Mouse (Mus musculus) hindbrain, embryonic 10.5 days (tissue): ENCODE data around the gene Atf7ip2. TPM values are rescaled to one million over a fixed set of nuclear protein-coding genes. Genes with fewer than 3 reads are reported as not detected.
"Not testable (repeated sequence)": the region's sequence is repeated elsewhere in the genome, so short reads cannot be mapped to it uniquely, and the experiment has no call there.

Experiments
- DNase-seq: peaks from one replicate; pipeline ENCODE4 v3.0.0-alpha.2; 2017; ENCODE audit warnings: low spot score
- H3K27ac ChIP-seq: fragments of 300-500 bp; sonication (generic); 2 replicates; pipeline ENCODE4 v1.5.1; 2016; ENCODE audit warnings: mild to moderate bottlenecking, moderate library complexity
- H3K27me3 ChIP-seq: fragments of 300-500 bp; sonication (generic); 2 replicates; pipeline ENCODE4 v1.6.1; 2016; ENCODE audit warnings: mild to moderate bottlenecking; ENCODE audit not compliant: poor library complexity, insufficient read depth, severe bottlenecking
- H3K36me3 ChIP-seq: fragments of 300-500 bp; sonication (generic); 2 replicates; pipeline ENCODE4 v1.6.1; 2016; ENCODE audit warnings: mild to moderate bottlenecking, moderate library complexity
- H3K4me1 ChIP-seq: fragments of 300-500 bp; sonication (generic); replicated peaks from 2 replicates; pipeline ENCODE4 v1.6.1; 2016; ENCODE audit warnings: mild to moderate bottlenecking
- H3K4me3 ChIP-seq: fragments of 300-500 bp; sonication (generic); 2 replicates; pipeline ENCODE4 v1.5.1; 2016; ENCODE audit warnings: mild to moderate bottlenecking, moderate library complexity
- H3K9me3 ChIP-seq: fragments of 300-500 bp; sonication (generic); 2 replicates; pipeline ENCODE4 v1.6.1; 2016; ENCODE audit warnings: mild to moderate bottlenecking, moderate library complexity
- WGBS: fragments of 180-500 bp; shearing (Covaris S2); methylation state at CpG from one replicate; pipeline ENCODE4 v1.1.7; 2016; 5-methylcytosine and 5-hydroxymethylcytosine counted together
- polyA plus RNA-seq: library from polyadenylated mRNA; unstranded; fragments of >200 nt; fragmentation: Nextera tagmentation; extraction: Ambion mirVana; gene quantifications from 2 replicates; pipeline ENCODE4 v1.2.1, GENCODE M21; 2016

Atf7ip2 gene
- polyA plus RNA-seq = 0.95 and 1.2 TPM in 2 replicates

GRCm38 (mm10) chr16:10192679-10193506, at the start of gene Atf7ip2:
Atf7ip2 (plus strand) TSS chr16:10192712.
- no peaks in the 10 kb centered on the region for H3K36me3 ChIP-seq
- peaks cover 9% of the 10 kb centered on the region for H3K4me1 ChIP-seq
- peak within 1 kb of the TSS; percentile 69 for H3K4me3 ChIP-seq
- H3K27me3 ChIP-seq = peaks cover 4% of the 10 kb centered on the region; the same call in 1 of the 2 replicates
- peaks cover 7% of the 10 kb centered on the region for H3K9me3 ChIP-seq
- peak within 1 kb of the TSS; percentile 82 for H3K27ac ChIP-seq
- DNase-seq = peak; percentile 91
- under 1% methylated on average over 63 of the region's 63 CpGs for WGBS

- H3K4me1 ChIP-seq = no peaks in the 10 kb centered on the region
- 90% methylated on average over 2 of the region's 2 CpGs for WGBS
- no peak overlapping the region for H3K4me3 ChIP-seq
- DNase-seq = no peak
- H3K36me3 ChIP-seq = no peaks in the 10 kb centered on the region
- no peaks in the 10 kb centered on the region for H3K9me3 ChIP-seq
- H3K27ac ChIP-seq = no peak overlapping the region
- H3K27me3 ChIP-seq = no peaks in the 10 kb centered on the region
Observed at GRCm38 (mm10) chr16:10143166-10143565, 49.3 kb upstream of the Atf7ip2 start.

DNA sequence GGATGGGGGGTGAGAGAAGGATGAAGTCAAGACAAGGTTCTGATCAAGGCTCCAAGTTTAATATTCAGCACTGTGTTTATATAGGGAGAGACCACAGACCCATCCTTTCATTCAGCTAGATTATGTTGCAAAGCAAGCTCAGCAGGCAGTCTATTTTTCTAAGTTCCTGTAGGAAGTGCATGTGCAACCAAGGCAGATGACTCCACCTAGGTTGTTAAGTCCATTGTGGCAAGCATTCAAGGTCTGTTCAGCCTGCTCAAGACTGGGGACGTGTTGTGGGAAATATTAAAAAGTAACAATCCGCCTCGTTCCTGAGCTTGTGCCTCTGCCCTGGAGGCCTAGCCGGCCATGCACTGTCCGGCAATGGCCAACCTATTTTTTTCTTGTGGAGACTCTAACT, 45.1 kb upstream of the Atf7ip2 start:
- WGBS = 92% methylated on average over 5 of the region's 5 CpGs
- no peaks in the 10 kb centered on the region for H3K4me1 ChIP-seq
- H3K27ac ChIP-seq = no peak overlapping the region
- H3K9me3 ChIP-seq = no peaks in the 10 kb centered on the region
- H3K4me3 ChIP-seq = no peak overlapping the region
- no peaks in the 10 kb centered on the region for H3K36me3 ChIP-seq
- no peaks in the 10 kb centered on the region for H3K27me3 ChIP-seq
- DNase-seq = no peak

DNA sequence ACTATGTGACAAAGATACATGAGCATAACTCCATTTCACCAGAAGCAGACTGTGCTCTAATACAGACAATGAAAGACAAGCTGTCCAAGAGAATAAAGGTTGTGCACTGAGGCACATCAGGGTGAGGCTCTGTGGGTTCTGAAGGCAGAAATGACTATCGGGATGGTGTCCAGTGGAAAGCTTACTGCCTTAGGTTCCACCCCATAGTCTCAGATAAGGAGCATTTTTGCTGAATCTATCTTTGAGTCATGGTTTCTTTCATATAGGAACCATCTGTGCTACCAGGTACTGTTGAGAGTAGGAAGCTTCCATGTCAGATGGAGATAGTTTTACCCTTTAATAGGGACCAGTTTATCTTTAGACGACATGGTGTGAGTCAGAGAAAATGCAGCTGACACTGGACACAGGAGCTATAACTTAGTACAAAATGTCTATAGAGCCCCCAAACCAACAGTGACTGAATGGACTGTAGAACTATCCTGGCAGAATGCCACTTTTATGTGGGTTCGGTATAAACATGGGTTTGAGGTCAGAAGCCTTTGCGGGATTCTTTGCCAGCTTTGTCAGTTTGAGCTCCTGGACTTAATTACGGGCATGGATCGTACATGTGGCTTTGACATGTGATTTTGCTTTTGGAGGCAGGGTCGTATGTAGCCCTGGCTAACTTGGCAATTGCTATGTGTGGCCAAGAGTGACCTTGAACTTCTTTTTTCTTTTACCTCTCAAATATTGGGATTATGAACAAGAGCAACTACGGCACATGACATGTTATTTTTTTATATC, 23.2 kb upstream of the Atf7ip2 start:
- no peak overlapping the region for H3K27ac ChIP-seq
- H3K27me3 ChIP-seq = no peaks in the 10 kb centered on the region
- WGBS = 90% methylated on average over 8 of the region's 8 CpGs
- peaks cover 4% of the 10 kb centered on the region; the same call in 1 of the 2 replicates for H3K9me3 ChIP-seq
- H3K4me3 ChIP-seq = no peak overlapping the region
- DNase-seq = no peak
- no peaks in the 10 kb centered on the region for H3K36me3 ChIP-seq
- no peaks in the 10 kb centered on the region for H3K4me1 ChIP-seq

DNA sequence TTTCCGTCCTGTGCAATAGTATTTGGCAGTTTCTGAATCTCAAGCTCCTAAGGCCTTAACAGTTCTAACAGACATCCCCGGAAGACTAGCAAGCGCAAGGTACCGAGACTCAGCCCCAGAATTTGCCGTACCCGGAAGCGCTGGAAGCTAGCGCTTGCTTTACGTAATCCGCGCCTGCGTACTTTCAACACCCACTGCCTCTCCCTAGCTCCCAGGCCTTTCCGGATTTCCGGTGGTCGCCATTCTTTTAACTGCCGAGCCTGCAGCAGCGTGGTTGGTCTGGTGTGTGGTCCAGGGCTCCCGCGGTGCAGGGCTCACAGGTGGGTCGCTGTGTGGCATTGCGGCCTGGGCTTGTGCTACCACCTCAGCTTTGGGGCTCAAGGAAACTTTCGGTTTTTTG, 22.5 kb upstream of the Atf7ip2 start, which contains the start of gene Rpl39l:
Gene Rpl39l, plus strand, starts transcription at position 222 of the 400 bp plus-strand sequence.
- DNase-seq = no peak
- Histone ChIP-seq H3K27me3 (no peaks in the 10 kb centered on the region), H3K27ac (no peak within 1 kb of the TSS), H3K9me3 (peaks cover 2% of the 10 kb centered on the region; the same call in 1 of the 2 replicates), H3K4me3 (no peak within 1 kb of the TSS), H3K36me3 (no peaks in the 10 kb centered on the region), H3K4me1 (no peaks in the 10 kb centered on the region)
- 85% methylated on average over 22 of the region's 22 CpGs for WGBS

- H3K36me3 ChIP-seq = no peaks in the 10 kb centered on the region
- no peak for DNase-seq
- H3K9me3 ChIP-seq = 0 out of 2 replicates have a peak, but pooled peaks cover 3% of the 10 kb centered on the region
- WGBS = 90% methylated on average over 4 of the region's 4 CpGs
- no peaks in the 10 kb centered on the region for H3K27me3 ChIP-seq
- no peak overlapping the region for H3K4me3 ChIP-seq
- no peak overlapping the region for H3K27ac ChIP-seq
- H3K4me1 ChIP-seq = no peaks in the 10 kb centered on the region
Observed at GRCm38 (mm10) chr16:10171276-10171675, 21.2 kb upstream of the Atf7ip2 start.

- Histone ChIP-seq H3K4me1 (no peaks in the 10 kb centered on the region), H3K27ac (no peak overlapping the region), H3K36me3 (no peaks in the 10 kb centered on the region), H3K9me3 (peaks cover 8% of the 10 kb centered on the region), H3K27me3 (no peaks in the 10 kb centered on the region), H3K4me3 (no peak overlapping the region)
- DNase-seq = no peak
- 89% methylated on average over 3 of the region's 3 CpGs for WGBS
Observed at GRCm38 (mm10) chr16:10172179-10172820, 20.2 kb upstream of the Atf7ip2 start.

DNA sequence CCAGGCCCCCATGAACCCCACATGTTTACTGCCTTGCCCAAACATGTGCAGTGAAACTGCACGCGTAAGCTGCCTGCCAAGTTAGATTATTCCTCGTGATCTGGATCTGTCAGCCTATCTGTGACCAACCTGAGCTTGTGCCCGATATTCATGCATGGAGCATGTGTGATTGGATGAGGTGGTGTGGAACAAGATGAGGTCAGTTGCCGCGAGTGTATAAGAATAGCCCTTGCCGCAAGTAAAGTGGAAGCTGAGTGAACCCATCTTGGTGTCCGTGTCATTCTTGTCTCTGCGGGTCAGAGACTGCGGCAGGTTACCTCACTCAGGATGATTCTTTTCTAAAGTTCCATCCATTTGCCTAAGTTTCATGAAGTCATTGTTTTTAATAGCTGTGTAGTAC, 5.1 kb upstream of the Atf7ip2 start:
- H3K27ac ChIP-seq, H3K36me3 ChIP-seq, H3K27me3 ChIP-seq, DNase-seq, H3K4me3 ChIP-seq, H3K4me1 ChIP-seq: not testable (repeated sequence)
- H3K9me3 ChIP-seq = peaks cover 60% of the 10 kb centered on the region
- 96% methylated on average over 10 of the region's 10 CpGs for WGBS

- H3K36me3 ChIP-seq = no peaks in the 10 kb centered on the region
- no peaks in the 10 kb centered on the region for H3K27me3 ChIP-seq
- no peak overlapping the region for H3K4me3 ChIP-seq
- 92% methylated on average over 1 of the region's 1 CpGs for WGBS
- DNase-seq = no peak
- H3K27ac ChIP-seq = no peak overlapping the region
- no peaks in the 10 kb centered on the region for H3K9me3 ChIP-seq
- H3K4me1 ChIP-seq = no peaks in the 10 kb centered on the region
Observed at GRCm38 (mm10) chr16:10208777-10209176, 16.3 kb downstream of the Atf7ip2 start.

- WGBS = 91% methylated on average over 1 of the region's 1 CpGs
Observed at GRCm38 (mm10) chr16:10216366-10216765, 23.9 kb downstream of the Atf7ip2 start.

GRCm38 (mm10) chr16:10217020-10217419, 24.5 kb downstream of the Atf7ip2 start:
- WGBS = 84% methylated on average over 2 of the region's 2 CpGs
- H3K36me3 ChIP-seq, H3K4me1 ChIP-seq, DNase-seq, H3K4me3 ChIP-seq, H3K27ac ChIP-seq, H3K9me3 ChIP-seq, H3K27me3 ChIP-seq: not testable (repeated sequence)

More at GRCm38 (mm10) chr16:10216366-10216765, 23.9 kb downstream of the Atf7ip2 start:
- H3K9me3 ChIP-seq, H3K27ac ChIP-seq, H3K27me3 ChIP-seq, DNase-seq, H3K4me3 ChIP-seq, H3K4me1 ChIP-seq, H3K36me3 ChIP-seq: not testable (repeated sequence)

- Histone ChIP-seq H3K9me3 (peaks cover 4% of the 10 kb centered on the region), H3K27ac (no peak overlapping the region), H3K27me3 (no peaks in the 10 kb centered on the region), H3K4me3 (no peak overlapping the region), H3K36me3 (no peaks in the 10 kb centered on the region), H3K4me1 (no peaks in the 10 kb centered on the region)
- no peak for DNase-seq
- 20% methylated on average over 2 of the region's 2 CpGs for WGBS
Observed at GRCm38 (mm10) chr16:10227361-10227760, 34.8 kb downstream of the Atf7ip2 start.
